Mouse (Mus musculus): ENCODE measurements around the gene Agpat4. TPM values are rescaled to one million over a fixed set of nuclear protein-coding genes. Genes with fewer than 3 reads are reported as not detected.

Gene Agpat4
- total RNA-seq, 2 experiments from 2014 or later = 68.8 to 78.9 TPM

DNA sequence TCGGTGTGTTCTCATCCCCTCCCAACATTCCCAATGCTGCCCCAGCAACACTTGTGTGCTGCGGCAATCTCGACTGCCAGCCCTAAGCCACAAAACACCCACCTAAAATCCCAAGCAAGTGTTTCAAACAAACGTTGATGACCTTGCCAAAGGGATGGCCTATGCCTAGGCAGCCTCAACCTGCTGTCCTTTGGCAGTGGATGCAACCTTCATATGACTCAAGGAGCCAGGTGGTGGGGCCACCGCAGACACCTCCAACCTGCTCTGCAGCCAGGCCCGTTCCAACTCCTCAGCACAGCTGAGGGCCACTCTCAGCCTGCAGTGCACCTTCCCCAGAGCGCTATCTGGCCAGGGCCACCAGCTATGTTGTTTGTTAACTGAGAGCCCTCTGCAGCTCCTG lies 110.0 kb downstream of the Agpat4 start:
- no peak for DNase-seq

DNA sequence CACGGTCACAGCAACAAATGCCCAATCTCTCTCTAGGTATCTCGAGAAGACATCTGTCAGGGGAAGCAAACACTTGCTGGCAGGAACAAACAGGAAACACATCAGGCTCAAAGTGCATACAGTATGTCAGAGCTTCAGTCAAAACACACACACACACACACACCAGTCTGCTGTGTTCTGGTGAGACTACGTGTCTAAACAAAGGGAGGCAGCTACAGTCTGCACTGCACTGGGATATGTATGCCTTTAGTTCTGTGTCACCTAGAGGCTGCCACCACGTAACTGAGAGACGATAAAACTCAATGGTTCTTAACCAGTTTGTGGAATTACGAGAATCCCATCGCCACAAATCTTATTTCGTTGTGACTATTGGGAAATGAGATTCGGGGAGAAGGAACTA lies 111.3 kb downstream of the Agpat4 start:
- DNase-seq = no peak

DNA sequence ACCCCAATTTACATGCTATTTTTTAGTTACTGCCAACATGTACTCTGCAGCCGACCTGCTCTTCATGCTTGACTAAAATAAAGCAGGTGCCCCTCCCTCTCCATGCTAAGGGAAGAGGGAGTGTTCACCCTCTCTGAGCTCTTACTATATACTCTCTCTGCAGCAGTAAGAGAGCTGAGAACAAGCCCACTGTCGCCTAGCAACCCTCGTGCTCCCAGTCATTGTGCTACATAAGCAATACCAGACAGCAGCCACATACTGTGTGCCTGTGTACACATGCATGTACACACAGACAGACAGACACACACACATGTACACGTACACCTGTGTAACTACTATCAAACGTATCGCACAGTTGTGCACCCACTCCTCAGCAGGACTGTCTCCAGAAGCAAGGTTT lies 111.7 kb downstream of the Agpat4 start:
- no peak for DNase-seq

DNA sequence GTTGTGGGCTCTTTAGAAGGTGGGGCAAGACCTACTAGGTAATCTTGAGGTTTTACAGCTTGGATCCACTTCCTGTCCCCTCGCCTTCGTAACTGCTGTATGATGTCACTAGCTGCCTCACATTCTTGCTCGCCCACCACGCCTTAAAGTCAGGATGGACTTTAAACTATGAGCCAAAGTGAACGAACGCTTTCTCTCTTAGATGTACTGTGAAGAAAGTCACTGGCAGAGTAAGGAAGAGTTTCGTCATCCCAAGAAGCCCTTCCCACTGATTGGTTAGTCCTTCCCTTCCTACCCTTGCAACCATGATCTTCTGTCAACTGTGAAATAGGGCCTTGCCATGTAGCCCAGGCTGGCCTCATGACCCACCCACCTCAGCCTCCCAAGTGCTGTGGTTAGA lies 112.6 kb downstream of the Agpat4 start:
- DNase-seq = no peak

DNA sequence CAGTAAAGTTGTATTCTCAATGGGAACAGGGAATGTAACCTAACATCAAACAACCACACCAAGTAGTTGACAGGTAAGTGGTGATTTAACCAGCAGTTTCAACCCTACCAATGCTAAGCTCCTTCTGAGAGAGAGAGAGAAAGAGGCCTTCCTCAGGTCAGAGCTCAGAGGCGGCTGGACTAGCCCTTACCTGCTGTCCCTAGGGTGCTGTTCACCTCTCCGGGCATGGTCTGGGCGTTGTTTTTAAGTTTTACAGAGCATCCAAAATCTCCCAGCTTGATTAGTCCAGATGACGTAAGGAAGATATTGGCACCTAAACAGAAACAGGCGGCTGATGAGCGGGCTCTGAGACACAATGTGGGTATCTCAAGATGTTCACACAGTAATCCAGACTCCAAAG lies 114.2 kb downstream of the Agpat4 start:
- no peak for DNase-seq

DNA sequence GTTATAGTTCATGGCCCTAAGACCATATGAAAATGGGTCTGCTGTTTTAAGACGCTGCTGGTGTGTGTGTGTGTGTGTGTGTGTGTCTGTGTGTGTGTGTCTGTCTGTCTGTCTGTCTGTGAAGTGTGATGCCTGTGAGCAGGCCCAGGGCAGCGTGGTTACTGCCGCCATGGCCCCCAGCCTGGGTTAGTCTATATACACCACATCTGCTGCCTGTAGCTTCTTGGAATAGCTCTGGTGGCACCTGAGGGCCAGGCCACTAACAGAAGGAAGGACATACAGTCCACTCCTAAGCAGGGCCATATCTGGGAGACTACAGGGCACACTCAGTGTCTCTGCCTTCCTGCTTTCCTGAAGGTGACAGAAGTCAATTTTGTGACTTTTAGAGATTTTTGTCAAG lies 122.2 kb downstream of the Agpat4 start:
- DNase-seq = no peak

DNA sequence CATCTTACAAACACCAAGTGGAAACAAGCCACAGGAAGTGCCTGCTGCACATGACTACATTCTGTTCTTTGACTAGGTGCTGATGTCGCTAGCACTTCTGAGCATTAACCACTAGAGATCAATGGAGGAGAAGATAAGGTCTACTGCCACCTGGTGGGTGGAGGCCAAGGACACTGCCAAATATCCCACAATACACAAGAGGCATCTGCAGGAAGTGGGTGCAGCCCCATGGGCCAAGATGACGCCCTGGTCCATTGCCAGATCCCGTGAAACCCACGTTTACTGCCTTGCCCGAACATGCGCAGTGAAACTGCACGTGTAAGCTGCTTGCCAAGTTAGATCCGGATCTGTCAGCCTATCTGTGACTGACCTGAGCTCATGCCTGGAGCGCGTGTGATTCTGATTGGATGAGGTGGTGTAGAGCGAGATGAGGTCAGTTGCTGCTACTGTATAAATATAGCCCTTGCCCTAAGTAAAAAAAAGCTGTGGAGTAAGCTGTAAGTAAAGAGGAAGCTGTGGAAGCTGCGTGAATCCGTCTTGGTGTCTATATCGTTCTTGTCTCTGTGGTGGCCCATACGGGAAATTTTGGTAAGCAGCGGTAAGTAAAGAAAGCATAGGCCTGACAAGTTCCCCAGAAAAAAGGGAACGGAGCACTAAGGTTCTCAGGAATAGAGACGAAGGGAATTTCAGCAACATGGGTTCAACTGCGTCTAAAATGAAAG lies 131.4 kb downstream of the Agpat4 start:
- no peak for DNase-seq

DNA sequence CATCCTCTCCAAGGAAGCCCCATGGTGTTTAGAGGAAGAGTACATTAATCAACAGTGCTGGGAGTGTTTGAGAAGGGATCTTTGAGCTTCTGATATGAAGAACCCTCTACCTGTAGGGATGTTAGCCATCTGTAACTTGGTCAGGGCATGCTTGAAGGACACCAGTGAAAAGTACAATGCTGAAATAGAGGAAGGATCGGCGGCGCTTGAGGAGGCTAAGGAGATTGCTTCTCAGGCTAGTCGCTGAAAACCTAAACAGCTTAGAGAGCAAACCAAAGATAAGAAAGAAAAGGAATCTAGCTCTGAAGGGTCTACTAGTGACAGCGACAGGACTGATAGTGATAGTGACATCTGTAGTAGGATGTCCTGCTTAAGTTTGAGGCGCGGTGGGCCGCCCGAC lies 132.1 kb downstream of the Agpat4 start:
- DNase-seq = no peak

DNA sequence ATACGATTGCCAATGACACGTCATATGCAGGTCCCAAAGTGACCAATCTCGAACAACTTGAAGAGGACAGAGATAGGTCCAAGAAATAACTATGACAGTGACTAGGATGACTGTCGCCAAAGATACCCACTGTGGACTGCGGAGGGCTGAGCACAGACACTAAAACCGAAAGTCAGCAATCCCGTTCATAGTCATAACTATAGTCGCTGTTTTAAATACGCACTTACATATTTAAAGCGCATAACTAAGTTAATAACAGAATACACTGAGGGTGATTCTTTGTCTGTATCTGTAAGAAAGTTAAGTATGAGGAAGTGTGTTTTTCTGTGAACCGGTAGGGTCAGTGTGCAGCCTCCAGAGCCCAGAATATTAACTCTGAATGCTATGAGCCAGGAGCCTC lies 137.6 kb downstream of the Agpat4 start:
- no peak for DNase-seq

DNA sequence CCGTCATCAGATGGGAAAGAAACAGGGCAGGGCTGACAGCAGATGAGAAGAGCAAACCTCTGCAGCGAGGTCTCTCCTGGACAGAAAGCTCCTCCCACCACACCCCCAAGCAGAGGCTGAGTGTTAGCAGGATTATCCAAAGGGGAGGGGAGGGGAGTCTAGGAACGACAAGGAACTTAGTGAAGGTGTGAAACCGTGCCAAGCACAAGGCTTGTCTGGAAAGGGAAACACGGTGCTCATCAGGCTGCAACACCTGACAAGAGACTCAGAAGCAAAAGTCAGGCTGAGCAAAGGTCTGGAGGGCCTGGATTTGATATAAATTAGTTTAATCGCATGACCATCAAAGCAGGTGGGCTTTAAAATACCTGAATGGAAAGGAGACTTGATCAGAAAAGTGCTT lies 140.0 kb downstream of the Agpat4 start:
- DNase-seq = no peak

DNA sequence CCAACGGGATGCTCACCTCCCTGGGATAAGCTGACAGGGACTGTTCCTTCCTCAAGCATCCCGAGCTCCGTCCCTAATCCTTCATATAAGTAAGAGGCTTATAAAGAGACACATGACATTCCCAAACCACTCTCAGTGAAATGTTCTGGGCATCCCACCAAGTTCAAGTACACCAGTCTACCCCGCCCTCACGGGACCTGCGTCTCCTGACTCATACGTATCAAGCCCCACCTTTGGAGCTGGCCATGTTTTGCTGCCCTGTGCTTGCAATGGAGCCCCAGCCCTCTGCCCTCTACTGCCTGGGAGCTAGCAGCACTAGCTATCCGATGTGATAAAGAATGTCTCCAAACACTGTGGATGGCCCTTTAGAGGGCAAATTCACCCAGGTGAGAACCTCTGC lies 141.5 kb downstream of the Agpat4 start:
- no peak for DNase-seq

DNA sequence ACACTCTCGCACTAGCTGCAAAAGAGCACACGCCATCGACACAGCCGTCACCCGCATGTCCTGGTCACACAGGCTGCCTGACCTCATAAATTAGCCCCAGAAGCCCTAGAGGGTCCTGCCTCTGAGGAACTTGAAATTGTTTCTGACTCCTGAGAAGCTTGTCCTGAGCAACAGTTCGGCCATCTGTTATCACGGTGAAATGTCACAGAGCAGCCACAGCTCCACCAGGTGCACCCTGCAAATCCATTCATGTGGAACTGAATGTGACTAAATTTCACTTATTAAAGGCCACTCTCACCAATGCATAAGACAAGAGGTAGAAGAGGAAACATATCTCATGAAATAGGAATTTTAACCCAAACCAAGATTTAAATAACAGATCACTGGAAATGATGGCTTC lies 142.9 kb downstream of the Agpat4 start:
- no peak for DNase-seq

DNA sequence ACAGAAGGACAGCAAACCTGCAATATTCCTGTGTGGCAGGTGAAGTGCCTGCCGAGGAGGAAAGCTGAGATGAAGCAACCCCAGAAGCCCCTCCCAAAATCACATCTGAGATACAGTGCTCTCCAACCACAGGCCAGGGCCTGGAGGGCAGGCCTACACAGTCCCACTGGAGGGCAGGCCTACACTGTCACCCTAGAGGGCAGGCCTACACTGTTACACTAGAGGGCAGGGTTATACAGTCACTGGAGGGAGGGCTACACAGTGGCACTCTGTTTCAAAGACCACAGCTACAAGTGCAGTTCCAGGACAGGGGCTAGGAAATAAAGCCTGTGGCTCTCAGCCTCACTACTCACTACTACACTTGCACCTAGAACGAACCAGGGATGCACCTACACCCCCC lies 143.4 kb downstream of the Agpat4 start:
- DNase-seq = no peak

DNA sequence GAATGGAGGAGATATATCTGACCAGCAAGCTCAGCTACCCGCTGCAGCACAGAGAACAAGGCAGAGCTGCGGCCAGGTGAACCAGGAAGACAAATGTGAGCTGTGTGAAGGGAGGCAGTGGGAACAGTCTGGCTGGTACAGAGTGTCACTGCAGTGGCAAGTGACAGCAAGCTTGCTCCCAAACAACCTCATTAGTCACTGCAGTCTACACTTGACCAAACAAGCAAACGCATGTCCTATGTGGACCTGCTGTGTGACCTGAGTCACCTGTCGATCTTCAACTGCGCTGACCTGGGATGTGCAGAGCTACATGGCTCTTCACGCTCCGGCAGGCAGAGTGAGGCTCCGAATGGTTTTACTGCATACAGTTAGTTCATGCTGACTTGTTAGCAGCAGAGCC lies 144.3 kb downstream of the Agpat4 start:
- no peak for DNase-seq

DNA sequence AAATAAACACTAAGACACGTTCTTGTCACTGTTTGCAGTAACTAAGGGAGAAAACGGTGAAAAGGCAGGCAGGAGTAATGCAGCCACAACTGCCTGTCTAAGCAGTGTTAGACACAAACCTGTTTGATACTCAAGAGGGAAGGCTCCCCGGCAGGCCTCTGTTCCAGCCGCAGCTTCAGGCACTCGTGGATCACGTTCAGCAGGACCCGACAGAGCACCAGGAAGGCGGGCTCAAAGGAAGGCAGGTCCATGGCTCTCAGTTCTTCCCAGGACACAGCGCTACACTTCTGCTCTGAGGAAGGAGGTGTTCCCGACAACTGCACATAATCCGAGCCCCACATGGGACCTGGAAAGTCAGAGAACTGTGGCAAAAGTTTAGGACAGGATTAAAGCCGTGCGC lies 145.3 kb downstream of the Agpat4 start:
- no peak for DNase-seq

DNA sequence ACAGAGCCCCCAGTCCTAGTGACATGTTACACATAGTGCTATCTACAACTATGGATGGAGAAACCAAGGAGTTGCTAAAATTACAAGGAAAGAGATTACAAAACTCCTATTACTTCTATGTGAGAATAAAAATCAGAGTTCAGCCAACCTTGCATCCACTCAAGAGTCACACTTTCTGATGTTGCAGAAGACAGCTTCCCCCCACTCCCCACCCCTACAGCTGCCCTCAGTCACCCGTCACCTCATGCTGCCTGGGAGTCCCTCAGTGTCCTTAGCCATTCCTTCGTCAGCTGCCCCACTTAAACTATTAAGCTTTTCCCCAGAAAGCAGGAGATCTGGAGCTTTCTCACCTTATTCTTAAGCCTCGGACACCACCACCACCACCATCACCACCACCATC lies 145.8 kb downstream of the Agpat4 start:
- no peak for DNase-seq

DNA sequence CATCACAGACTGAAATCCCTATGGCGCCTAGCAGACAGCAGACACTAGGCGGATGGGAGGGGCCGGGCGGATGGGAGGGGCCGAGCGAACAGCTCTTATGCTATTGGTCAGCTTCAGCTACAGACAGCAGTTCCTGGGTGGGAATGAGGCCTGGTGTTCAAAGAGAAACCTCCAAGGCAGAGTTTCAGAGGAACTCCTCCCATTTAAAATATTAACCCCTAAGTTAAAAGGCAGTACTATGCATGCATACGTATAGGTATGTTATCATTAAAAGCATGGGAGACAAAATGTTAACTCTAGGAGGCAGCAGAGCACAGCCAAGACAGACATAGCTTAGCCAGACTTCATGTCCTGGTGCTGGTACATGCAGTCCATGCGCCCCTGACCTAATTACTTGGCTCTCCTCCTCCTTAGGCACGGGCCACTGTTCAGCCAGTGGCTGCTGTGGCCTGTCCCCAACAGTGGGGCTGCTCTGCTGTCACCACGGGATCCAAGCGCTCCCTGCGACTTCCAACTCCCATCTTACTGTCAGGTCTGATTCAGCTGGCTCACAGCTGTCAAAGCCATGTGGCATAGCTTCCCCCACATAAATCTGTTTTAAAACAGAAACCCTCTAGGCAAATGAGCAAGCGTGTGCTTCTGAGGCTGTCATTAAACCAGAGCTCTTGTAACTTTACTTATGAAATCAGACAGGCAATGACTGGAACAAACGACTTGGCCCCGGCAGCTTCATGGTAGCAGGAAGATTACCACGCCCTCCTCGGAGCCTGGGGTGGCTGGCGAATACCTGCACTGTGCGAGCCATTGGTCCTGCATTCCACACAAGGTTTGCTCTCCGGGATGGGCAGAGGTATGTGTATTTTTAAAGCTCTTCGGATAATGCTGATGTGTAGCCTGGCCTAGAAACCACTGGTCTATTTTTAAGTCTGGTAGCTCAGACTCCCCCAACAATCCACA lies 147.7 kb downstream of the Agpat4 start:
- DNase-seq = peak; percentile 74 to 75

DNA sequence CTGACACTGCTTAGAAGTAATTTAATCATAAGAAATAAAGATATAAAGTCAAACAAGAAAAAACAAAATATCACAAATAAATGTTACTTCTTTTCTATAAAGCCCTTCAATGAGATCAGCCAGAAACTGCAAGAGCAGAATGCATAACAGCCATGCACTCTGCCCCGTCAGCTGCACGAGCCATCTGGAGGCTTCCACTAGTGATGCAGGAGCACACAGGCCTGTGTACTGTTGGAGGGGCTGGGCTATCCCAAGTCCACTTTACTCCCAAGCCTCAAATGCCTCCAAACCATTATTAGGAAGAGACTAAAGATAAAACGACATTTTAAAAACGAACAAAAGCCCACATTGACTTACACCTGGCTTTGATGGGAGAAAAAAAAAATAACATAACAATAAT lies 149.6 kb downstream of the Agpat4 start:
- DNase-seq = no peak

DNA sequence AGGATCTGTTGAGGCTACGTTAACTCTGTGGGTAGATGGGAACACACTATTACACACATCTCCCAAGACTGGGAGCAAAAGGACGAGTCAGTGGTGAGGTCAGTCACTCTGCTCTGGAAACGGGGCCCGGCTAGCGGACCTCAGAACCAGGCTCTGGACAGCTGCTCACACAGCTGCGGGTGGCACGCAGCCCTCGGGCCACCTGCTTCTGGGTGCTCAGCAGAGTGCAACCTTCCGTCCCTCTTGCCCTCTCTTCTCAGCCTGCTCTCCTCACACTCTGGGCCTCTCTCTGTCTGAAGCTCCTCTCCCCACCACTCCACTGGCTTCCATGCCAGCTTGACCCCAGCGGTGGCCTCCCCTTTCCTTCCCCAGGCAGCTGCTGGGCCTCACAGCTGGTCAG lies 150.0 kb downstream of the Agpat4 start:
- no peak for DNase-seq

Other genes with a start within 250 kb of the Agpat4 start
- 10 to 100 TPM; 63.5 to 78.5 TPM for gene Map3k4, start 200.1 kb downstream of the Agpat4 start, total RNA-seq (2021)

Measured in layer of hippocampus, postnatal 36 days (tissue).